Mouse (Mus musculus): ENCODE measurements around the gene Tmprss9. TPM values are rescaled to one million over a fixed set of nuclear protein-coding genes. Genes with fewer than 3 reads are reported as not detected.

The Tmprss9 gene
- total and polyA plus RNA-seq, 3 experiments: 0.04 TPM; not detected in 2

DNA sequence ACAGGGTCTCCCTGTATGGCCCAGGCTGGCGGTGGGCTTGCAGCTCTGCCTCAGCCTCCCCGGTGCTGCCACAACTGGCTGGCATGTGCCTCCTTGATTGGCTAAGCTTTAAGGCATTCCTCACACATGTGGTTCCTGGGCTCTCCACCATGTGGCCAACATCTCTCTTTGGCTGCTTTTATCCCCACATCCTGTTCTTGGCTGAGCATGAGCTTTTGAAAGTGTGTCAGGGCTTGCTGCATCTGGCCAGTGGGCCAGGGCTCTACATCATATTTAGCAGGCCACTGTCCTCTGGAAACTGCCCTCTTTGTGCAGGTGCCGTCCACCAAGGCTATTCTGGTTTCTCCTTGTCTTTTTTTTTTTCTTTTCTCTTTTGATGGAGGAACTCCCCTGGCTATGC lies 15.4 kb upstream of the Tmprss9 start:
- Histone ChIP-seq H3K9me3 (replicated peaks; ENCODE audit: low read length) (no peaks in the 10 kb centered on the region), H3K27ac (ENCODE audit: insufficient read depth, low read depth) (no peak overlapping the region), H3K79me2 (replicated peaks; ENCODE audit: control insufficient read depth, extremely low read depth, insufficient read depth, poor library complexity, severe bottlenecking) (peaks cover 16% of the 10 kb centered on the region), H3K36me3 (replicated peaks in 1 of 2; ENCODE audit: control insufficient read depth in 1 of 2, insufficient read depth in 1 of 2, low read length in 1 of 2) (peaks cover 22 to 53% of the 10 kb centered on the region in 2 experiments), H3K4me3 (replicated peaks in 1 of 3; ENCODE audit: low read depth in 2 of 3, low read length in 2 of 3, poor library complexity in 1 of 3) (peak overlapping the region in 1 of 3 experiments; percentile 85), H3K4me1 (ENCODE audit: control insufficient read depth in 1 of 2, insufficient read depth in 2 of 2) (peaks cover 10 to 34% of the 10 kb centered on the region in 2 experiments), H3K9ac (ENCODE audit: insufficient read depth, low read depth) (0 out of 2 replicates have a peak overlapping the region, but pooled peaks have one; percentile 45), H3K27me3 (replicated peaks) (no peaks in the 10 kb centered on the region), H3K4me2 (ENCODE audit: insufficient read depth, low read depth, poor library complexity, severe bottlenecking) (peak overlapping the region; percentile 64)
- in situ Hi-C loops (cut with MboI; ENCODE audit: low pct_ligation_motif_present, low pct_unique_long_range_greater_than_20kb, low sequenced_read_pairs): loop anchor here (5.0 kb wide), 1 partner anchor 34 kb away; no protein-coding TSS in a partner anchor
- no peak for TF ChIP-seq JUN (IDR thresholded peaks at IDR 0.05; ENCODE audit: insufficient read depth, low read depth, low read length)
- 0 out of 2 replicates have a peak, but pooled peaks have one; percentile 50 for TF ChIP-seq MXI1 (IDR thresholded peaks at IDR 0.05; ENCODE audit: low read depth, low read length)
- no peak for TF ChIP-seq TCF12 (IDR thresholded peaks at IDR 0.05; ENCODE audit: low read depth, low read length)
- TF ChIP-seq MYC (IDR thresholded peaks at IDR 0.05; ENCODE audit: low read depth, low read length): peak; percentile 71
- peak; percentile 81 for TF ChIP-seq MAX (IDR thresholded peaks at IDR 0.05; ENCODE audit: low read length)
- TF ChIP-seq USF2 (conservative IDR thresholded peaks at IDR 0.05; ENCODE audit: low read depth, low read length): no peak
- DNase-seq (ENCODE audit: extremely low read depth): peak; percentile 63
- dilution Hi-C loops (cut with MboI; ENCODE audit: extremely low pct_ligation_motif_present, extremely low pct_unique_long_range_greater_than_20kb, low sequenced_read_pairs): no loop called here

DNA sequence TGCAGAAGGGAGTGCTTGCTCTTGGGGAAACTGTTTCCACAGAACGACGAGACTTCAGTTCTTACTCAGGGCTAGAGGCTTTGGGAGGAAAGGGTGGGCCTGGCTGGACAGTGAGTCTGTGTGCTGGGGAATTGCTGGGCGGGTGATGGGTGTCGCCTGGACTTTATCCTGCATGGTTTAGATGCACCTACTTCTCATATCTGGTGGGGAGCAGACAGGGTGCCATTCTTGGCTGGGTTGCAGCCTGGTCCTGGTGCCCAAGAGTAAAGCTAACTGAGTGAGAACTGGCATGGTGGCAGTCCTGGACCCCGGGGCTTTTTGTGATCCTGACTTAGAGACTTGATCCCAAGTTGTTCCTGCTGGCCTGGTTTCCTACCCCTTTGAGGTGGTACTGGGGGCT lies 14.7 kb upstream of the Tmprss9 start:
- H3K9ac ChIP-seq (ENCODE audit: insufficient read depth, low read depth): no peak overlapping the region
- no peaks in the 10 kb centered on the region for H3K9me3 ChIP-seq (replicated peaks; ENCODE audit: low read length)
- H3K36me3 ChIP-seq (replicated peaks in 1 of 2; ENCODE audit: control insufficient read depth in 1 of 2, insufficient read depth in 1 of 2, low read length in 1 of 2): peaks cover 24 to 53% of the 10 kb centered on the region in 2 experiments
- H3K4me3 ChIP-seq (replicated peaks in 1 of 3; ENCODE audit: low read depth in 2 of 3, low read length in 2 of 3, poor library complexity in 1 of 3): no peak overlapping the region
- dilution Hi-C loops (cut with MboI; ENCODE audit: extremely low pct_ligation_motif_present, extremely low pct_unique_long_range_greater_than_20kb, low sequenced_read_pairs) (no loop called here), in situ Hi-C loops (cut with MboI; ENCODE audit: low pct_ligation_motif_present, low pct_unique_long_range_greater_than_20kb, low sequenced_read_pairs) (loop anchor here (5.0 kb wide), 1 partner anchor 35 kb away; no protein-coding TSS in a partner anchor)
- no peak for DNase-seq (ENCODE audit: extremely low read depth)
- no peak overlapping the region for H3K27ac ChIP-seq (ENCODE audit: insufficient read depth, low read depth)
- TF ChIP-seq GABPA (IDR thresholded peaks at IDR 0.05; ENCODE audit: insufficient replicate concordance, low read depth, low read length): no peak
- no peak for TF ChIP-seq USF2 (conservative IDR thresholded peaks at IDR 0.05; ENCODE audit: low read depth, low read length)
- no peak for TF ChIP-seq JUND (conservative IDR thresholded peaks at IDR 0.05; ENCODE audit: low read depth, low read length)
- TF ChIP-seq SIN3A (IDR thresholded peaks at IDR 0.05; ENCODE audit: low read length): no peak
- no peak for TF ChIP-seq UBTF (IDR thresholded peaks at IDR 0.05; ENCODE audit: low read depth, low read length)
- no peak for TF ChIP-seq JUN (IDR thresholded peaks at IDR 0.05; ENCODE audit: insufficient read depth, low read depth, low read length)
- TF ChIP-seq PAX5 (IDR thresholded peaks at IDR 0.05; ENCODE audit: low read length): no peak
- no peak for TF ChIP-seq TCF12 (IDR thresholded peaks at IDR 0.05; ENCODE audit: low read depth, low read length)
- TF ChIP-seq NELFE (IDR thresholded peaks at IDR 0.05; ENCODE audit: low read depth, low read length): no peak
- no peak for TF ChIP-seq TBP (conservative IDR thresholded peaks at IDR 0.05; ENCODE audit: low read depth, low read length)
- no peak for TF ChIP-seq RAD21 (IDR thresholded peaks at IDR 0.05; ENCODE audit: low read depth, low read length)
- TF ChIP-seq IRF4 (IDR thresholded peaks at IDR 0.05; ENCODE audit: low read depth, low read length): no peak
- no peak for TF ChIP-seq MAZ (IDR thresholded peaks at IDR 0.05; ENCODE audit: low read depth, low read length)
- no peak for TF ChIP-seq POLR2A (IDR thresholded peaks at IDR 0.05; ENCODE audit: low read depth, low read length)
- no peak for TF ChIP-seq CHD1 (IDR thresholded peaks at IDR 0.05; ENCODE audit: low read depth, low read length)
- TF ChIP-seq CHD2 (IDR thresholded peaks at IDR 0.05; ENCODE audit: low read length): no peak
- TF ChIP-seq USF1 (IDR thresholded peaks at IDR 0.05; ENCODE audit: low read depth, low read length): no peak
- TF ChIP-seq MYC (IDR thresholded peaks at IDR 0.05; ENCODE audit: low read depth, low read length): no peak
- no peak for TF ChIP-seq POLR2AphosphoS2 (IDR thresholded peaks at IDR 0.05; ENCODE audit: low read depth, low read length)
- H3K4me2 ChIP-seq (ENCODE audit: insufficient read depth, low read depth, poor library complexity, severe bottlenecking): no peak overlapping the region
- H3K27me3 ChIP-seq (replicated peaks): no peaks in the 10 kb centered on the region
- H3K4me1 ChIP-seq (ENCODE audit: control insufficient read depth in 1 of 2, insufficient read depth in 2 of 2): peaks cover 10 to 34% of the 10 kb centered on the region in 2 experiments
- H3K79me2 ChIP-seq (replicated peaks; ENCODE audit: control insufficient read depth, extremely low read depth, insufficient read depth, poor library complexity, severe bottlenecking): peaks cover 16% of the 10 kb centered on the region

All from CH12.LX (cell line).